Mouse (Mus musculus) ES-E14 (cell line): ENCODE measurements at regions not wholly inside any gene's neighbourhood (a gene's known extent, or its start where the extent isn't known, plus 50 kb on each side); places are given as distances from the start of the nearest gene placed in this dataset.

ENCODE experiments used
- DNase-seq: peaks from one replicate; pipeline ENCODE4 v3.0.0-alpha.2; 2013; ENCODE audit warnings: low read depth, low spot score
- H3K27ac ChIP-seq: 2 replicates; pipeline ENCODE4 v1.5.1; 2012; ENCODE audit warnings: low read depth, mild to moderate bottlenecking, low read length, moderate library complexity, mixed read lengths; ENCODE audit not compliant: poor library complexity, insufficient read depth, severe bottlenecking
- H3K36me3 ChIP-seq: 2 replicates; pipeline ENCODE4 v1.6.1; 2012; ENCODE audit warnings: mild to moderate bottlenecking, low read length, moderate library complexity, mixed read lengths; ENCODE audit not compliant: control insufficient read depth, poor library complexity, insufficient read depth, severe bottlenecking
- H3K4me1 ChIP-seq, 2 experiments: fragments of 150-350 bp in 1 of 2; sonication (generic) in 1 of 2; 2 replicates each; pipeline ENCODE4 v1.6.1; 2012; ENCODE audit warnings: low read length in 2 of 2, mild to moderate bottlenecking in 1 of 2, mixed read lengths in 1 of 2; ENCODE audit not compliant: control insufficient read depth in 2 of 2, insufficient read depth in 2 of 2, poor library complexity in 1 of 2
- H3K4me3 ChIP-seq, 2 experiments: fragments of 150-350 bp in 1 of 2; sonication (generic) in 1 of 2; 2 replicates each; pipeline ENCODE4 v1.5.1; 2012; ENCODE audit warnings: low read length in 2 of 2, low read depth in 1 of 2, mild to moderate bottlenecking in 1 of 2, mixed read lengths in 1 of 2; ENCODE audit not compliant: insufficient read depth in 1 of 2, poor library complexity in 1 of 2, severe bottlenecking in 1 of 2
- H3K9ac ChIP-seq: 2 replicates; pipeline ENCODE4 v1.6.1; 2012; ENCODE audit warnings: low read depth, mild to moderate bottlenecking, low read length, mixed read lengths; ENCODE audit not compliant: poor library complexity, insufficient read depth, severe bottlenecking
- H3K9me3 ChIP-seq: fragments of 150-350 bp; sonication (generic); 2 replicates; pipeline ENCODE4 v1.6.1; 2012; ENCODE audit warnings: low read depth, mild to moderate bottlenecking, low read length; ENCODE audit not compliant: control insufficient read depth, insufficient read depth
- CHD2 ChIP-seq: IDR thresholded peaks from 2 replicates; pipeline ENCODE4 v1.6.1; 2014; ENCODE audit warnings: mild to moderate bottlenecking, low read depth, low read length, inconsistent platforms
- HCFC1 ChIP-seq: IDR thresholded peaks from 2 replicates; pipeline ENCODE4 v1.6.1; 2012; ENCODE audit warnings: low read length, inconsistent platforms, borderline replicate concordance; ENCODE audit not compliant: insufficient read depth
- MAFK ChIP-seq: IDR thresholded peaks from 2 replicates; pipeline ENCODE4 v1.6.1; 2014; ENCODE audit warnings: mild to moderate bottlenecking, low read depth, low read length, inconsistent platforms; ENCODE audit not compliant: insufficient read depth
- ZC3H11A ChIP-seq: IDR thresholded peaks from 2 replicates; pipeline ENCODE4 v1.6.1; 2012; ENCODE audit warnings: low read depth, mild to moderate bottlenecking, inconsistent platforms, low read length, borderline replicate concordance
- ZNF384 ChIP-seq: IDR thresholded peaks from 2 replicates; pipeline ENCODE4 v1.6.1; 2012; ENCODE audit warnings: low read depth, low read length, inconsistent platforms
- in situ Hi-C, 2 experiments: fragments of 600-800 bp; cut with MboI; formaldehyde crosslinking; loops; one replicate each; pipeline ENCODE4 v1.15.1; 2025; ENCODE audit warnings: low sequenced_read_pairs in 2 of 2, inconsistent platforms in 1 of 2; ENCODE audit not compliant: unreplicated experiment in 2 of 2

DNA sequence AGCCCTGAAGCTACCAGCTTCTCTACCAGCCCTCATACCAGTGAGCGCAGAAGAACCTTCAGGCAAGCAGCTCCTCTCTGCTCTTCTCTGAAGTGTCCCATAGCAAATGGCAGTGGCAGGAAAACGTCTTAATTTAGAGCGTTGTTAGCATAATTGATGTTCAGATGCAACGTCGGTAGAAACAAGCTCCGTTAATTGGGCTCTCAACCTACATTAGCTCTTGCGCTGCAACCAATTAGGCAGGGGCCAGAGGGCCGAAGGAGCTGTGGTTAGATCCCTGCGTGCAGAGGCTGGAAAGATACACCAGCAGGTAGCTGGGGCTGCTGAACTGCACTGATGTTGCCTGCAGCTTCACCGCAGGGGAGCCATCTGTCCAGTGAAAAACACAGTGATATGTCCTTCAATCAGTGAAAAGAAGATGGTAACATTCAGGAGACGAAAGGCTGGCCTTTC is 145.6 kb downstream of the Gm45692 start:
- TF ChIP-seq CHD2, result no peak
- TF ChIP-seq ZNF384, result no peak
- no peak for TF ChIP-seq MAFK
- no peak for TF ChIP-seq ZC3H11A
- TF ChIP-seq HCFC1, result no peak
- DNase-seq, result peak; percentile 35
- no peaks in the 10 kb centered on the region for H3K36me3 ChIP-seq
- H3K4me3 ChIP-seq, result no peak overlapping the region
- no peak overlapping the region for H3K9ac ChIP-seq
- peaks cover 0 to 1% of the 10 kb centered on the region in 2 experiments; a peak in 2 of 4 replicates for H3K4me1 ChIP-seq
- no peaks in the 10 kb centered on the region; the same call in 1 of the 2 replicates for H3K9me3 ChIP-seq
- no peak overlapping the region for H3K27ac ChIP-seq
- in situ Hi-C loops, result no loop called here

DNA sequence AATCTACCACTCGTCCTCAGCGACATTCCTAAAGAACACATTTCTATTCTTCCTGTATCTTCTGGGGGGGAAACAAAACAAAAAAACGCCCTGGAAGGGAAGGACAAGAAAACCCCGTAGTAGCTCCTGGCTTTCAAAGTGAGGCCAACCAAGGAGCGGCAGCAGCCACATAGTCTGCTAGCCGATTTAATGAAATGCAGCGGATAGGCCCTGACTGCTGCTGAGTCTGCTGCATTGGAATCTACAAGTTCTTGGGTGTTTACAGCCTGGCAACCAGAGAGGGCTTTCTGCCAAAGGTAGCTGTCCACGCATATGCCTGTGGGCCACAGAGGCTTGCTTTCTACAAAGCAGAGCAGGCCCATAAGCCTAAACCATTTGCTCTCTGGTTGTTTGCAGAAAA is 146.0 kb downstream of the Gm45692 start:
- Histone ChIP-seq H3K4me3 (no peak overlapping the region), H3K36me3 (no peaks in the 10 kb centered on the region), H3K9me3 (no peaks in the 10 kb centered on the region; the same call in 1 of the 2 replicates), H3K4me1 (peaks cover 0 to 1% of the 10 kb centered on the region in 2 experiments; a peak in 2 of 4 replicates), H3K9ac (no peak overlapping the region), H3K27ac (no peak overlapping the region)
- in situ Hi-C loops, result no loop called here
- TF ChIP-seq ZNF384 (no peak), ZC3H11A (no peak), MAFK (no peak), CHD2 (no peak), HCFC1 (no peak)
- DNase-seq, result no peak

- H3K27ac ChIP-seq, result no peak overlapping the region
- no peaks in the 10 kb centered on the region for H3K36me3 ChIP-seq
- no peaks in the 10 kb centered on the region for H3K9me3 ChIP-seq
- DNase-seq, result no peak
- H3K4me1 ChIP-seq, result peaks cover 0 to 1% of the 10 kb centered on the region in 2 experiments; a peak in 2 of 4 replicates
- no peak overlapping the region for H3K4me3 ChIP-seq
- no peak overlapping the region for H3K9ac ChIP-seq
- in situ Hi-C loops, result no loop called here
- TF ChIP-seq MAFK, result no peak
Measured at GRCm38 (mm10) chr8:26266384-26266783, 147.1 kb downstream of the Gm45692 start.

DNA sequence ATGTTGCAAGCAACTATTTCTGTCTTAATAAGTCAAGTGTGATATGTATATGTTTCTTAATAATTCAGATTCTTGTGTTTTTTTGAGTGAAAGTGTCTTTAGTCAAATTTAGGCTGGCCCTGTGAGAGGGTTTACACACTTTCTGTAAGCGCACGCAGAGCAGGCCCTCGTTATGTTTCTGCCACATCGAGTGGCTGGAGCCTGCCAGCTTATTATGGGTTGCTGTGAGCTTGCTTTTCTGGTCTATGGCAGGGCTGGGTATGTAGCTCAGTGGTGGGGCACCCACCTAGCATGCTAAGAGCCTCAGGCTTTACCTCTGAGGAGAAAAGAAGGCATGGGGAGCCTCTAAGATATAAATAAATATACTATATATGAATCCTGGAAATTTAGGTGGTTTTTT is 148.2 kb downstream of the Gm45692 start:
- TF ChIP-seq CHD2 (no peak), ZC3H11A (no peak), ZNF384 (no peak), MAFK (no peak), HCFC1 (no peak)
- no peak for DNase-seq
- Histone ChIP-seq H3K36me3 (no peaks in the 10 kb centered on the region), H3K9me3 (no peaks in the 10 kb centered on the region), H3K4me1 (peaks cover 0 to 1% of the 10 kb centered on the region in 2 experiments; a peak in 2 of 4 replicates), H3K4me3 (no peak overlapping the region), H3K27ac (no peak overlapping the region), H3K9ac (no peak overlapping the region)
- in situ Hi-C loops, result no loop called here
